Mouse (Mus musculus) neural tube, embryonic 14.5 days (tissue): Measurements from ENCODE around the gene Olfr1033. TPM values are rescaled to one million over a fixed set of nuclear protein-coding genes. Genes with fewer than 3 reads are reported as not detected.
"Not testable (repeated sequence)": the region's sequence is repeated elsewhere in the genome, so short reads cannot be mapped to it uniquely, and the experiment has no call there.

Source experiments
- ATAC-seq: fragments of 200-750 bp; cut with Nextera tagmentation; 2 replicates; pipeline ENCODE4 v1.8.0; 2017; ENCODE audit warnings: low read depth, mild to moderate bottlenecking, moderate TSS enrichment, moderate library complexity
- H3K27ac ChIP-seq: fragments of 300-500 bp; sonication (generic); 2 replicates; pipeline ENCODE4 v1.5.1; 2014; ENCODE audit warnings: low read depth, mild to moderate bottlenecking, control low read depth, low read length, moderate library complexity, mixed read lengths
- H3K27me3 ChIP-seq: fragments of 300-500 bp; sonication (generic); 2 replicates; pipeline ENCODE4 v1.6.1; 2014; ENCODE audit warnings: low read length; ENCODE audit not compliant: control insufficient read depth, insufficient read depth
- H3K36me3 ChIP-seq: fragments of 300-500 bp; sonication (generic); 2 replicates; pipeline ENCODE4 v1.6.1; 2014; ENCODE audit warnings: low read length, mixed read lengths; ENCODE audit not compliant: control insufficient read depth, insufficient read depth
- H3K4me1 ChIP-seq: fragments of 300-500 bp; sonication (generic); 2 replicates; pipeline ENCODE4 v1.6.1; 2014; ENCODE audit warnings: low read length; ENCODE audit not compliant: control insufficient read depth, insufficient read depth
- H3K4me2 ChIP-seq: fragments of 300-500 bp; sonication (generic); 2 replicates; pipeline ENCODE4 v1.6.1; 2014; ENCODE audit warnings: mild to moderate bottlenecking, low read depth, low read length, control low read depth
- H3K4me3 ChIP-seq: fragments of 300-500 bp; sonication (generic); 2 replicates; pipeline ENCODE4 v1.5.1; 2014; ENCODE audit warnings: low read depth, low read length, control low read depth, mixed read lengths
- H3K9ac ChIP-seq: fragments of 300-500 bp; sonication (generic); replicated peaks from 2 replicates; pipeline ENCODE4 v1.6.1; 2014; ENCODE audit warnings: low read depth, mild to moderate bottlenecking, control low read depth, low read length, mixed read lengths
- H3K9me3 ChIP-seq: fragments of 300-500 bp; sonication (generic); 2 replicates; pipeline ENCODE4 v1.6.1; 2016; ENCODE audit warnings: low read length; ENCODE audit not compliant: control insufficient read depth
- WGBS: fragments of 180-500 bp; shearing (Covaris S2); extraction: QIAGEN DNeasy Blood & Tissue Kit; methylation state at CpG from one replicate; pipeline ENCODE4 v1.1.7; 2014; 5-methylcytosine and 5-hydroxymethylcytosine counted together
- polyA plus RNA-seq: library from polyadenylated mRNA; unstranded; fragments of >200 nt; fragmentation: Nextera tagmentation; extraction: Ambion mirVana; gene quantifications from 2 replicates; pipeline ENCODE4 v1.2.1, GENCODE M21; 2014

Gene Olfr1033
- polyA plus RNA-seq, result not detected in 2 replicates

GRCm38 (mm10) chr2:86020406-86020805 is at the start of gene Olfr1033:
Gene Olfr1033, plus strand, starts transcription at chr2:86020633.
- H3K4me2 ChIP-seq, result peak within 1 kb of the TSS; percentile 37; the same call in 1 of the 2 replicates
- 3% methylated on average over 10 of the region's 11 CpGs for WGBS
- H3K4me1 ChIP-seq, ATAC-seq, H3K9ac ChIP-seq, H3K36me3 ChIP-seq, H3K4me3 ChIP-seq, H3K9me3 ChIP-seq, H3K27ac ChIP-seq, H3K27me3 ChIP-seq: not testable (repeated sequence)

GRCm38 (mm10) chr2:85973595-85973994 is 46.8 kb upstream of the Olfr1033 start, which contains the start of gene Olfr1029:
Gene Olfr1029, plus strand, starts transcription at chr2:85973895.
- H3K9me3 ChIP-seq, result no peaks in the 10 kb centered on the region
- H3K4me2 ChIP-seq, result no peak within 1 kb of the TSS
- H3K4me3 ChIP-seq, result no peak within 1 kb of the TSS
- no peaks in the 10 kb centered on the region for H3K27me3 ChIP-seq
- H3K27ac ChIP-seq, result no peak within 1 kb of the TSS
- no peak for ATAC-seq
- WGBS, result 87% methylated on average over 2 of the region's 2 CpGs
- no peaks in the 10 kb centered on the region for H3K4me1 ChIP-seq
- no peak within 1 kb of the TSS for H3K9ac ChIP-seq
- H3K36me3 ChIP-seq, result no peaks in the 10 kb centered on the region

- no peaks in the 10 kb centered on the region for H3K9me3 ChIP-seq
- no peaks in the 10 kb centered on the region for H3K36me3 ChIP-seq
- H3K4me1 ChIP-seq, result no peaks in the 10 kb centered on the region
- H3K27ac ChIP-seq, result no peak within 1 kb of the TSS
- no peak for ATAC-seq
- no peak within 1 kb of the TSS for H3K4me2 ChIP-seq
- H3K9ac ChIP-seq, result no peak within 1 kb of the TSS
- WGBS, result 88% methylated on average over 1 of the region's 1 CpGs
- H3K4me3 ChIP-seq, result no peak within 1 kb of the TSS
- no peaks in the 10 kb centered on the region for H3K27me3 ChIP-seq
These were observed 41.5 kb upstream of the Olfr1033 start, which contains the start of gene Olfr1030 for GRCm38 (mm10) chr2:85978976-85979375. Gene Olfr1030, plus strand, starts transcription at chr2:85979276.

DNA sequence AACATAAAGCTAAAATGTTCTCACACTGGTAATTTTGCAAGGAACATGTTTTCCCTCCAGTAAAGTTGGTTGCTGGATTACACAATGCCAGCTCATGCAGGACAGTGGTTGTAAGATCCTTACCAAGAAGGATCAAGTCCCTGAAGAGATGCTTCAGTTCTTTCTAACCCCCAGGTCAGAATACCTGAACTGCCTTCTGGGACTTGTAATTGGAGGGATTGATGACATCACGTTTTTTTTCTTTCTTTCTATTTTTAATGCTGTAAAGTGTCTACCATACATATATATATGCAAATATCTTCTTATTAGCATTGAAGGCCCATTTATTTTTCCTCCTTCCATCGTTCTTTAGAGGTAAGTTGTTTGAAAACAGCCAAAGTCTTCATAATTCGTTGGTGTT is 30.4 kb upstream of the Olfr1033 start, which contains the start of gene Olfr1031:
Olfr1031 (plus strand) TSS at position 301 of the 400 bp plus-strand sequence.
- 55% methylated on average over 3 of the region's 3 CpGs for WGBS
- Histone ChIP-seq H3K4me3 (no peak within 1 kb of the TSS), H3K9ac (no peak within 1 kb of the TSS), H3K27me3 (no peaks in the 10 kb centered on the region), H3K4me2 (no peak within 1 kb of the TSS), H3K36me3 (no peaks in the 10 kb centered on the region), H3K9me3 (no peaks in the 10 kb centered on the region), H3K27ac (no peak within 1 kb of the TSS), H3K4me1 (no peaks in the 10 kb centered on the region)
- no peak for ATAC-seq

DNA sequence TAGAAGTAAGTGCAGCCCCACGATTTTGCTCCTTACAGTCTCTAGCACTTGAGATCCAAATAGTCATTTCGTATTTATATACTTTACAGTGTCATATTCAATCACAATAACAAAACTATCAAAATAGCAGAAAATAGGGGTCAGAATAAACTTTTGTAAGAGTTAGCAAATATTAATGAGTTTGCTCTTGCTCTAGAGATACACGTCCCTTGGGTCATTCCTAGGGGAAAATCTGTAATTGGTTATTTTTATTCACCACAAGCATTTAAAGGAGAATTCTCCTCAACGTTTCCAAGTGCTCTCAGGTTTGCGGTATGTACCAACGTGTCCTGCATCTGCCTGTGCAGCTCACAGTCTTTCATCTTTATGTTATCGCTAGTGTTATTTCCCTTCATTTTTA is 15.2 kb upstream of the Olfr1033 start, which contains the start of gene Olfr1032:
Olfr1032 (plus strand) TSS at position 301 of the 400 bp plus-strand sequence.
- no peak for ATAC-seq
- H3K4me3 ChIP-seq, result no peak within 1 kb of the TSS
- H3K9me3 ChIP-seq, result no peaks in the 10 kb centered on the region
- H3K36me3 ChIP-seq, result no peaks in the 10 kb centered on the region
- H3K27ac ChIP-seq, result no peak within 1 kb of the TSS
- H3K27me3 ChIP-seq, result no peaks in the 10 kb centered on the region
- H3K4me1 ChIP-seq, result no peaks in the 10 kb centered on the region
- 90% methylated on average over 7 of the region's 7 CpGs for WGBS
- no peak within 1 kb of the TSS for H3K4me2 ChIP-seq
- no peak within 1 kb of the TSS for H3K9ac ChIP-seq

- not testable (repeated sequence) for H3K27ac ChIP-seq, H3K9me3 ChIP-seq, H3K9ac ChIP-seq, H3K36me3 ChIP-seq, H3K4me1 ChIP-seq, H3K27me3 ChIP-seq, H3K4me3 ChIP-seq, ATAC-seq, H3K4me2 ChIP-seq
- 68% methylated on average over 3 of the region's 9 CpGs for WGBS
These were observed 1.1 kb downstream of the Olfr1033 start for GRCm38 (mm10) chr2:86021518-86021917.

DNA sequence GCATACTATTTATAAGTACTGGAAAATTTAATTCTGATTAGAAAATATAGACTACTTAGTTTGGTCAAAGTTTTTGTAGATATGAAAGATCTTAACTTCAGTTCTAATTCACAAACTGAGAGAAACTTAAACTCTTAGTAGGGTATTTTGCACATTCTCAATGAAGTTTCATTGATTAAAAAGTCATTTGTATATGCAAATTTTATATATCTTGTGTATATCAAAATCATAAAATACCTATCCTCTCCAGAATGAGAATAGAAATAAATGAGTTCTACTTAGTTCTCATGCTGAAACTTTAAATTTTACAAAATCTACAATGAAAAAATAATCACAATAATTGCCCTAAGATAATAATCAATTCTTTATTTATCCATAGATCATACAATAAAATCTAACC is 25.1 kb downstream of the Olfr1033 start, which contains the start of gene Olfr1034:
Olfr1034 (plus strand) TSS at position 301 of the 400 bp plus-strand sequence.
- Histone ChIP-seq H3K4me3 (no peak within 1 kb of the TSS), H3K9me3 (no peaks in the 10 kb centered on the region), H3K9ac (no peak within 1 kb of the TSS), H3K36me3 (no peaks in the 10 kb centered on the region), H3K27ac (no peak within 1 kb of the TSS), H3K27me3 (no peaks in the 10 kb centered on the region), H3K4me2 (no peak within 1 kb of the TSS), H3K4me1 (no peaks in the 10 kb centered on the region)
- no peak for ATAC-seq

DNA sequence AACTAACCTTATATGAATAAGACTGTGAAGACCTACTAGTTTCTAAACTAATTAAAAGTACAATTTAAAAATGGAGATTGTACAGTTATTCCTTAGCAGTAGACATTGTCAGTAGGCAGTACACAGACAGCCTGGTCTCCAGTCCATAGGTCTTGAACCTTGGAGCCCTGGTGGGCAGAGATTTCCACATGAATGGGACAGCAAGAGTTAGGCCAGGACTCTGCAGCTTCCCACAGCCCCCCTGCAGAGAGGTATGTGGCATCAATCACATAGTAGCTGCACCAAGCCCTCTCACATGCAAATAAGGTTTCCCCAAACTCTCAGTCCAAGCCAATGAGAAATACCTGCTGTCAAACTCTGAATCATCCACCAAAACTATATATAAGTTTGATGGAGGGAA is 30.3 kb downstream of the Olfr1033 start:
- not testable (repeated sequence) for H3K9me3 ChIP-seq, H3K4me1 ChIP-seq, H3K4me2 ChIP-seq, H3K4me3 ChIP-seq, ATAC-seq, H3K27me3 ChIP-seq, H3K36me3 ChIP-seq, H3K9ac ChIP-seq, H3K27ac ChIP-seq

GRCm38 (mm10) chr2:86063766-86064165 is 43.3 kb downstream of the Olfr1033 start:
- H3K4me1 ChIP-seq, H3K27me3 ChIP-seq, H3K36me3 ChIP-seq, H3K9ac ChIP-seq, H3K27ac ChIP-seq, ATAC-seq, H3K4me3 ChIP-seq, H3K4me2 ChIP-seq, H3K9me3 ChIP-seq: not testable (repeated sequence)
- 97% methylated on average over 2 of the region's 2 CpGs for WGBS
